Mouse (Mus musculus): ENCODE measurements around the gene Pim3. TPM values are rescaled to one million over a fixed set of nuclear protein-coding genes. Genes with fewer than 3 reads are reported as not detected.
A peak's percentile ranks its signal among the peaks of the same experiment; 100 is the strongest.

Gene Pim3
- polyA plus RNA-seq, 1 experiment from 2014 or later: 49.1 TPM

GRCm38 (mm10) chr15:88860781-88861180 is 1.2 kb upstream of the Pim3 start:
- WGBS: 93% methylated on average over 3 of the region's 3 CpGs
- Histone ChIP-seq H3K4me2 (ENCODE audit: low read length) (no peak overlapping the region), H3K4me3 (ENCODE audit: low read depth, low read length) (no peak overlapping the region), H3K9me3 (replicated peaks; ENCODE audit: control insufficient read depth, low read length) (no peaks in the 10 kb centered on the region), H3K9ac (ENCODE audit: low read length) (no peak overlapping the region), H3K36me3 (ENCODE audit: control insufficient read depth, insufficient read depth, low read length) (peaks cover 16% of the 10 kb centered on the region), H3K4me1 (ENCODE audit: control insufficient read depth, insufficient read depth, low read length) (peaks cover 11% of the 10 kb centered on the region), H3K27ac (ENCODE audit: low read depth, low read length) (no peak overlapping the region), H3K27me3 (replicated peaks; ENCODE audit: control insufficient read depth, insufficient read depth, low read length) (no peaks in the 10 kb centered on the region)
- ATAC-seq (no peak), DNase-seq (ENCODE audit: low spot score) (no peak)

GRCm38 (mm10) chr15:88862881-88863694 is 1.1 kb downstream of the Pim3 start:
- WGBS: under 1% methylated on average over 93 of the region's 98 CpGs
- Histone ChIP-seq H3K9me3 (replicated peaks; ENCODE audit: control insufficient read depth, low read length) (no peaks in the 10 kb centered on the region), H3K4me1 (ENCODE audit: control insufficient read depth, insufficient read depth, low read length) (peaks cover 11% of the 10 kb centered on the region), H3K27me3 (replicated peaks; ENCODE audit: control insufficient read depth, insufficient read depth, low read length) (no peaks in the 10 kb centered on the region), H3K36me3 (ENCODE audit: control insufficient read depth, insufficient read depth, low read length) (peaks cover 31% of the 10 kb centered on the region), H3K9ac (ENCODE audit: low read length) (peak overlapping the region; percentile 89), H3K4me3 (ENCODE audit: low read depth, low read length) (peak overlapping the region; percentile 88), H3K4me2 (ENCODE audit: low read length) (peak overlapping the region; percentile 92), H3K27ac (ENCODE audit: low read depth, low read length) (peak overlapping the region; percentile 98)
- ATAC-seq (peak; percentile 3), DNase-seq (ENCODE audit: low spot score) (peak; percentile 45)

- DNase-seq (ENCODE audit: low spot score) (peak; percentile 96), ATAC-seq (peak; percentile 68)
- peaks cover 11% of the 10 kb centered on the region for H3K4me1 ChIP-seq (ENCODE audit: control insufficient read depth, insufficient read depth, low read length)
- H3K9ac ChIP-seq (ENCODE audit: low read length): peak overlapping the region; percentile 89
- H3K4me2 ChIP-seq (ENCODE audit: low read length): peak overlapping the region; percentile 92
- no peaks in the 10 kb centered on the region for H3K9me3 ChIP-seq (replicated peaks; ENCODE audit: control insufficient read depth, low read length)
- WGBS: under 1% methylated on average over 24 of the region's 39 CpGs
- H3K27me3 ChIP-seq (replicated peaks; ENCODE audit: control insufficient read depth, insufficient read depth, low read length): no peaks in the 10 kb centered on the region
- H3K4me3 ChIP-seq (ENCODE audit: low read depth, low read length): peak overlapping the region; percentile 88
- peak overlapping the region; percentile 98 for H3K27ac ChIP-seq (ENCODE audit: low read depth, low read length)
- H3K36me3 ChIP-seq (ENCODE audit: control insufficient read depth, insufficient read depth, low read length): peaks cover 31% of the 10 kb centered on the region
Observed at GRCm38 (mm10) chr15:88863695-88864231, 1.8 kb downstream of the Pim3 start.

DNA sequence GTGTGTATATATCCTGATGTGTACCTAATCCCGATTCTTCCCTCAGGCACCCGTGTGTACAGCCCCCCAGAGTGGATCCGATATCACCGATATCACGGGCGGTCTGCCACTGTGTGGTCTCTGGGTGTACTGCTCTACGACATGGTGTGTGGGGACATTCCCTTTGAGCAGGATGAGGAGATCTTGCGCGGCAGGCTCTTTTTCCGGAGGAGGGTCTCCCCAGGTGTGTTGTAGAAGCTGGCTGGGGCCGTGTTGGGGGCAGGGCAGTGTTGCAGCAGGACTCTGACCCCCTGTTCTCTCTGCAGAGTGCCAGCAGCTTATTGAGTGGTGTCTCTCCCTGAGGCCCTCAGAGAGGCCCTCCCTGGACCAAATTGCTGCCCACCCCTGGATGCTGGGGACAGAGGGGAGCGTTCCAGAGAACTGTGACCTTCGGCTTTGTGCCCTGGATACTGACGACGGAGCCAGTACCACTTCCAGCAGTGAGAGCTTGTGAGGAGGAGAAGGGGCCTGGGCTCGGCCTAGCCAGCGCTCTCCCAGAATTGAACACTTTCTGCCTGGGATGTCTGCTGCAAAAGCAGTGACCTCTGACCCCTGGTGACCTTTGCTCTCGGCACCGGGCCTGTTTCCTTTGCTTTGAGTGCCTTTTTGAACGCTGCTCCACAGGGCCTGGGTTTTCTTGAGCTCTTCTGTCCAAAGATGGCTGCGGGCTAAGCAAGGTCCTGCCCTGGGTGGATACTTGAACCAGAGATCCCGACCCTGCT is 2.5 kb downstream of the Pim3 start:
- Histone ChIP-seq H3K27ac (ENCODE audit: low read depth, low read length) (peak overlapping the region; percentile 98), H3K4me1 (ENCODE audit: control insufficient read depth, insufficient read depth, low read length) (peaks cover 11% of the 10 kb centered on the region), H3K27me3 (replicated peaks; ENCODE audit: control insufficient read depth, insufficient read depth, low read length) (no peaks in the 10 kb centered on the region), H3K36me3 (ENCODE audit: control insufficient read depth, insufficient read depth, low read length) (peaks cover 31% of the 10 kb centered on the region), H3K4me2 (ENCODE audit: low read length) (peak overlapping the region; percentile 92), H3K9ac (ENCODE audit: low read length) (peak overlapping the region; percentile 89), H3K9me3 (replicated peaks; ENCODE audit: control insufficient read depth, low read length) (no peaks in the 10 kb centered on the region), H3K4me3 (ENCODE audit: low read depth, low read length) (peak overlapping the region; percentile 88)
- ATAC-seq: peak; percentile 8; the same call in 1 of the 2 replicates
- no peak for DNase-seq (ENCODE audit: low spot score)
- 54% methylated on average over 22 of the region's 22 CpGs for WGBS

GRCm38 (mm10) chr15:88865061-88865460 is 3.1 kb downstream of the Pim3 start:
- Histone ChIP-seq H3K4me3 (ENCODE audit: low read depth, low read length) (no peak overlapping the region), H3K36me3 (ENCODE audit: control insufficient read depth, insufficient read depth, low read length) (peaks cover 31% of the 10 kb centered on the region), H3K27ac (ENCODE audit: low read depth, low read length) (no peak overlapping the region), H3K9ac (ENCODE audit: low read length) (peak overlapping the region; percentile 18; the same call in 1 of the 2 replicates), H3K4me1 (ENCODE audit: control insufficient read depth, insufficient read depth, low read length) (peaks cover 11% of the 10 kb centered on the region), H3K9me3 (replicated peaks; ENCODE audit: control insufficient read depth, low read length) (no peaks in the 10 kb centered on the region), H3K4me2 (ENCODE audit: low read length) (no peak overlapping the region; the same call in 1 of the 2 replicates), H3K27me3 (replicated peaks; ENCODE audit: control insufficient read depth, insufficient read depth, low read length) (no peaks in the 10 kb centered on the region)
- DNase-seq (ENCODE audit: low spot score) (no peak), ATAC-seq (no peak)
- WGBS: 92% methylated on average over 14 of the region's 14 CpGs

GRCm38 (mm10) chr15:88865888-88866695 is 4.1 kb downstream of the Pim3 start:
- no peak for ATAC-seq
- WGBS: 88% methylated on average over 4 of the region's 4 CpGs
- Histone ChIP-seq H3K9me3 (replicated peaks; ENCODE audit: control insufficient read depth, low read length) (no peaks in the 10 kb centered on the region), H3K9ac (ENCODE audit: low read length) (no peak overlapping the region), H3K4me1 (ENCODE audit: control insufficient read depth, insufficient read depth, low read length) (peaks cover 11% of the 10 kb centered on the region), H3K36me3 (ENCODE audit: control insufficient read depth, insufficient read depth, low read length) (peaks cover 31% of the 10 kb centered on the region), H3K4me3 (ENCODE audit: low read depth, low read length) (no peak overlapping the region), H3K27me3 (replicated peaks; ENCODE audit: control insufficient read depth, insufficient read depth, low read length) (no peaks in the 10 kb centered on the region), H3K4me2 (ENCODE audit: low read length) (no peak overlapping the region), H3K27ac (ENCODE audit: low read depth, low read length) (no peak overlapping the region)
- no peak for DNase-seq (ENCODE audit: low spot score)

DNA sequence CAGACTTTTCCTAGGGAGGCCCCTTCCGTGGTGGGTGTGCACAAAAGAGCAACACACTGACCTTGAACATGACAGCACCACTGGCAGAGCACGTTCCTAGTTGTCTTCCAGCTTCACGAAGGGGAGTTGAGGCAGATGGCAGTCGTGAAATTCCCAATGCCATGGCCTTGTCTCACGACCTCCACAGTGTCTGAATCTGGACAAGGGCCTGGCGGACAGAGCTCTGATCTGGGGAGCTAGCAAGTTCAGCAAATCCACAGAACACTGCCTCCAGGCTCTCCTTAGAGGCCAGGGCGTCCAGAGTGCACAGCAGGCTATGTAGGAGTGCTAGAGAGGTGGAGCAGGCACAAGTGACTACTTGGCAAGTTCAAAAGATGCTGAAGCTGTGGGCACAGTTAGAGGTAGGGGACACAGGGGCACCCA is 5.0 kb downstream of the Pim3 start:
- H3K4me2 ChIP-seq (ENCODE audit: low read length): no peak overlapping the region
- no peak overlapping the region for H3K9ac ChIP-seq (ENCODE audit: low read length)
- ATAC-seq: no peak
- WGBS: 61% methylated on average over 7 of the region's 7 CpGs
- H3K4me3 ChIP-seq (ENCODE audit: low read depth, low read length): no peak overlapping the region
- peaks cover 31% of the 10 kb centered on the region for H3K36me3 ChIP-seq (ENCODE audit: control insufficient read depth, insufficient read depth, low read length)
- no peak for DNase-seq (ENCODE audit: low spot score)
- no peak overlapping the region for H3K27ac ChIP-seq (ENCODE audit: low read depth, low read length)
- peaks cover 7% of the 10 kb centered on the region for H3K4me1 ChIP-seq (ENCODE audit: control insufficient read depth, insufficient read depth, low read length)
- H3K27me3 ChIP-seq (replicated peaks; ENCODE audit: control insufficient read depth, insufficient read depth, low read length): no peaks in the 10 kb centered on the region
- H3K9me3 ChIP-seq (replicated peaks; ENCODE audit: control insufficient read depth, low read length): no peaks in the 10 kb centered on the region

- 35% methylated on average over 5 of the region's 5 CpGs for WGBS
- peaks cover 31% of the 10 kb centered on the region for H3K36me3 ChIP-seq (ENCODE audit: control insufficient read depth, insufficient read depth, low read length)
Observed at GRCm38 (mm10) chr15:88867368-88868023, 5.5 kb downstream of the Pim3 start.

More at GRCm38 (mm10) chr15:88867368-88868023, 5.5 kb downstream of the Pim3 start:
- Histone ChIP-seq H3K27me3 (replicated peaks; ENCODE audit: control insufficient read depth, insufficient read depth, low read length) (no peaks in the 10 kb centered on the region), H3K4me3 (ENCODE audit: low read depth, low read length) (no peak overlapping the region), H3K9ac (ENCODE audit: low read length) (no peak overlapping the region), H3K9me3 (replicated peaks; ENCODE audit: control insufficient read depth, low read length) (no peaks in the 10 kb centered on the region), H3K27ac (ENCODE audit: low read depth, low read length) (peak overlapping the region; percentile 9; the same call in 1 of the 2 replicates), H3K4me1 (ENCODE audit: control insufficient read depth, insufficient read depth, low read length) (peaks cover 7% of the 10 kb centered on the region), H3K4me2 (ENCODE audit: low read length) (no peak overlapping the region)
- ATAC-seq (no peak), DNase-seq (ENCODE audit: low spot score) (no peak)
